Mouse (Mus musculus): Measurements from ENCODE around the gene Ccnq.

DNA sequence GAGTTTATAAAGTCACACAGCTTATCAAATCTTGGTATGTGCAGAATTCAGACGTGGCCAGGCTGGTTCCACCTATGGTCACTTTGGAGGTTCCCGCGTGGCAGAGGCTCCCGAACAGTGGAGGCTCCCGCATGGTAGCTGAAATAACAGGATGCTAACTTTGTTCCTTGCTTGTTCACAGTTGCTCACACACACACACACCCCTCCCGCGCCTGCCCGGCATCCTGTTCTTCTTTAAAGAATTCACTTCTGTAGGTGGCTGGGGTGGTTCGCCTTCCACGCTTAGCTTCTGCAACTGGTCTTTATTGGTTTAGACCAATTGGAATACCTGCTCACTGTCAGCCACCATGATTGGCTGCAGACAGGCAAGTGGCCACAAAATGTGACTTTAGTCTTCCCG, 41.6 kb upstream of the Ccnq start:
- TF ChIP-seq CTCF (IDR thresholded peaks at IDR 0.05) (no peak), EP300 (IDR thresholded peaks at IDR 0.05) (no peak)
